Mouse (Mus musculus) heart, postnatal 0 days (tissue): Measurements from ENCODE around the gene Izumo2. TPM values are rescaled to one million over a fixed set of nuclear protein-coding genes. Genes with fewer than 3 reads are reported as not detected.

Source experiments
- ATAC-seq: fragments of 200-750 bp; cut with Nextera tagmentation; 2 replicates; pipeline ENCODE4 v1.8.0; 2017; ENCODE audit warnings: low read depth, moderate number of reproducible peaks, moderate library complexity; ENCODE audit not compliant: insufficient read depth
- DNase-seq: peaks from one replicate; pipeline ENCODE4 v3.0.0-alpha.2; 2016; ENCODE audit warnings: low spot score
- H3K27ac ChIP-seq: fragments of 300-500 bp; sonication (generic); 2 replicates; pipeline ENCODE4 v1.5.1; 2014; ENCODE audit warnings: low read depth, mild to moderate bottlenecking
- H3K27me3 ChIP-seq: fragments of 300-500 bp; sonication (generic); 2 replicates; pipeline ENCODE4 v1.6.1; 2014; ENCODE audit warnings: low read length, mixed read lengths; ENCODE audit not compliant: control insufficient read depth, insufficient read depth
- H3K36me3 ChIP-seq: fragments of 300-500 bp; sonication (generic); replicated peaks from 2 replicates; pipeline ENCODE4 v1.6.1; 2014; ENCODE audit warnings: low read length, mixed read lengths; ENCODE audit not compliant: control insufficient read depth, insufficient read depth
- H3K4me1 ChIP-seq: fragments of 300-500 bp; sonication (generic); 2 replicates; pipeline ENCODE4 v1.6.1; 2014; ENCODE audit warnings: antibody characterized with exemption; ENCODE audit not compliant: control insufficient read depth, insufficient read depth
- H3K4me2 ChIP-seq: fragments of 300-500 bp; sonication (generic); 2 replicates; pipeline ENCODE4 v1.6.1; 2014; ENCODE audit warnings: low read depth, mild to moderate bottlenecking, low read length, moderate library complexity
- H3K4me3 ChIP-seq: fragments of 300-500 bp; sonication (generic); 2 replicates; pipeline ENCODE4 v1.5.1; 2014; ENCODE audit warnings: low read depth, low read length
- H3K9ac ChIP-seq: fragments of 300-500 bp; sonication (generic); replicated peaks from 2 replicates; pipeline ENCODE4 v1.6.1; 2014; ENCODE audit warnings: low read depth, low read length, mixed read lengths
- H3K9me3 ChIP-seq: fragments of 300-500 bp; sonication (generic); replicated peaks from 2 replicates; pipeline ENCODE4 v1.6.1; 2016; ENCODE audit warnings: low read length; ENCODE audit not compliant: control insufficient read depth
- CTCF ChIP-seq: IDR thresholded peaks from 2 replicates; pipeline ENCODE4 v1.5.1; 2016; ENCODE audit warnings: antibody characterized with exemption, control low read depth, low read depth
- EP300 ChIP-seq: IDR thresholded peaks from 2 replicates; pipeline ENCODE4 v1.6.1; 2016; ENCODE audit warnings: antibody characterized with exemption, low read depth
- WGBS: fragments of 180-500 bp; shearing (Covaris S2); extraction: QIAGEN DNeasy Blood & Tissue Kit; methylation state at CpG from one replicate; pipeline ENCODE4 v1.1.7; 2014; 5-methylcytosine and 5-hydroxymethylcytosine counted together
- polyA plus RNA-seq: library from polyadenylated mRNA; unstranded; fragments of >200 nt; fragmentation: Nextera tagmentation; extraction: Ambion mirVana; gene quantifications from 2 replicates; pipeline ENCODE4 v1.2.1, GENCODE M21; 2015
- total RNA-seq: library from RNA; depleted of rRNA; stranded (reverse); fragments of >200 nt; gene quantifications from 2 replicates; pipeline ENCODE4 v1.2.3, GENCODE M21; 2014; ENCODE audit warnings: low replicate concordance

The Izumo2 gene
- total and polyA plus RNA-seq, 2 experiments from 2014 or later, result not detected

DNA sequence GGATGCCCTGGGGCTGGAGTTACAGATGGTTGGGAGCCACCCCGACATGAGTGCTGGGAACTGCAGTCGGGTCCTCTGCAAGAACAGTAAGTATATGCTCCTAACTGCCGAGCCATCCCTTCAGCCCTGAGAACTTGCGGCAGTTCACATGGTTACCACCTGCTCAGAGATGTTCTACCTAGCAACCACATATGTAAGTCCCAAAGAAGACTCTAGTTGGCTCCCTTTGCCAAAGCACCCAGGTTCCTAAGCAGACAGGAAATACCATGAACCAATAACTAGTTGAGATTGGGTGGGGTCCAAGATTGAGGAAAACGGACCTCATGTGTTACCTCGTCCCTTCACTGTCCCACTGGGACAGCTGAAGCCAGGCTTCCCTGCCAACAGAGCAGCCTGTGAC lies 17.8 kb downstream of the Izumo2 start:
- no peaks in the 10 kb centered on the region for H3K36me3 ChIP-seq
- H3K9ac ChIP-seq, result no peak overlapping the region
- no peaks in the 10 kb centered on the region for H3K4me1 ChIP-seq
- no peak for ATAC-seq
- 66% methylated on average over 6 of the region's 6 CpGs for WGBS
- H3K4me3 ChIP-seq, result no peak overlapping the region
- no peak overlapping the region for H3K27ac ChIP-seq
- H3K9me3 ChIP-seq, result no peaks in the 10 kb centered on the region
- DNase-seq, result no peak
- H3K27me3 ChIP-seq, result no peaks in the 10 kb centered on the region
- no peak for TF ChIP-seq EP300
- no peak for TF ChIP-seq CTCF
- H3K4me2 ChIP-seq, result no peak overlapping the region

DNA sequence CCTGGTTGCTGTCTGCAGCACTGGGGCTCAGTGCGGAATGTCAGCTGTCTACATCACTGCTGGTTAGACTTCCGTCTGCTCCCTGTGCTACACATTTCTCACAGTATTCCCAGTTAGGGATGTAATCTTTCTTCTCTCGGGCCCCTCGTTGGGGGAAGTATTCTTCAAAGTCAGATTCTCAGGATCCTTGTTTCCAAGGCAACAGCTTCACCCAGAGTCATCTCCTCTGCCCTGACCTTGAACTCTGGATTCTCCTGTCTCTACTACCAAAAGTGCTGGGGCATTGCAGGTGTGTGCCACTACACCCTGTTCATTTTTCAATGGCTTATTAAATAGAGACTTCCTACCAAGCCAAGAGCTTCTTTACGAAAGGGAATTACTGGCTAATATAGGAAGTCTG lies 18.6 kb downstream of the Izumo2 start:
- TF ChIP-seq EP300, result no peak
- TF ChIP-seq CTCF, result no peak
- Histone ChIP-seq H3K27ac (no peak overlapping the region), H3K36me3 (no peaks in the 10 kb centered on the region), H3K4me2 (no peak overlapping the region), H3K27me3 (no peaks in the 10 kb centered on the region), H3K4me3 (no peak overlapping the region), H3K4me1 (no peaks in the 10 kb centered on the region), H3K9me3 (no peaks in the 10 kb centered on the region), H3K9ac (no peak overlapping the region)
- 52% methylated on average over 5 of the region's 5 CpGs for WGBS
- no peak for ATAC-seq
- DNase-seq, result no peak

DNA sequence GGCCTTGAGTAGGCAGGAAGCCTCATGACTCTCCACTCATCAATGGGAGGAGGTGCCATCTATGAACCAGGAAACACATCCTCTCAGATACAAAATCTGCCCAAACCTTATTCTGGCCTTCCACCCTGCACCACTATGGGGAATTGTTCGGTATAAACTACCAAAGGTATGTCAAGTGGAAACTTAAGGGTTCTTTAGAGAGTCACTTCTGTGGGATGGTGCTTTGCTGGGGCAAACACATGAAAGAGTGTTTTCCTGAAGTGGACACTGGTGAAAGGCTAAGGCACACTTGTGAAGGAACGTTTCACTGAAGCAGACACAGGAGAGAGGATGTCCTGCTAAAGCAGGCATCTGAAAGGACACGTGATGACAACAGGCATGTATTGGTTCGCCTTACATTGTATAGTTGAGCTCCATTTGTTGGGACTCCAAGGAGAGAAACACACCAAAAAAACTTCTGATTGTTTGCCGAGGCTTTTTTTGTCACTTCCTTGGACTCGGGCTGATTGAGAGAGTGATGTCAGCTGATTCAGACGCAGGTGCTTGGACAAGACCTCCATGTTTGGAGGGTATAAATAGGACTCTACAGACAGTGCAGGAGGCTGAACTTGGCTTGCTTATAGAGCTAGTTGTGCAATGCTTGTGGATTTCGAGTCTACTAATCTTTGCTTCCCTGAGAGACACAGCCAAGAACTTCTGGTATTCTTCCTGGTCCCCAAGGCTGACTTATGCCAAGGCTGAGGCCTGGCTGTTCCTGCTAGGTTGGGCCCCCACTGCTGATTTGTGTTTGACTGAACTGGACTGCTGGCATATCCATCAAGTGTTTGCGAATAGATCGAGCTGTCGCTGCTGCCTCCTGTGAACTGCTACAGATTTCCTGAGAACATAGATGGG lies 19.8 kb downstream of the Izumo2 start:
- ATAC-seq (no peak), DNase-seq (no peak)
- Histone ChIP-seq H3K36me3 (no peaks in the 10 kb centered on the region), H3K4me3 (no peak overlapping the region), H3K4me2 (no peak overlapping the region), H3K9me3 (no peaks in the 10 kb centered on the region), H3K27me3 (no peaks in the 10 kb centered on the region), H3K9ac (no peak overlapping the region), H3K4me1 (no peaks in the 10 kb centered on the region), H3K27ac (no peak overlapping the region)
- TF ChIP-seq EP300 (no peak), CTCF (no peak)
- 72% methylated on average over 11 of the region's 11 CpGs for WGBS

- no peaks in the 10 kb centered on the region for H3K36me3 ChIP-seq
- H3K4me2 ChIP-seq, result no peak overlapping the region
- no peak overlapping the region for H3K27ac ChIP-seq
- H3K4me3 ChIP-seq, result no peak overlapping the region
- ATAC-seq, result no peak
- H3K9ac ChIP-seq, result no peak overlapping the region
- H3K9me3 ChIP-seq, result no peaks in the 10 kb centered on the region
- WGBS, result 76% methylated on average over 9 of the region's 9 CpGs
- no peaks in the 10 kb centered on the region for H3K4me1 ChIP-seq
- DNase-seq, result no peak
- TF ChIP-seq EP300 (no peak), CTCF (no peak)
- no peaks in the 10 kb centered on the region for H3K27me3 ChIP-seq
Observed at GRCm38 (mm10) chr7:44733723-44734122, 25.2 kb downstream of the Izumo2 start.

GRCm38 (mm10) chr7:44741361-44741760 lies 32.8 kb downstream of the Izumo2 start:
- Histone ChIP-seq H3K4me1 (no peaks in the 10 kb centered on the region), H3K4me3 (no peak overlapping the region), H3K4me2 (no peak overlapping the region), H3K27me3 (no peaks in the 10 kb centered on the region), H3K9me3 (no peaks in the 10 kb centered on the region), H3K9ac (no peak overlapping the region), H3K27ac (no peak overlapping the region), H3K36me3 (no peaks in the 10 kb centered on the region)
- 74% methylated on average over 8 of the region's 8 CpGs for WGBS
- no peak for ATAC-seq
- TF ChIP-seq EP300, result no peak
- TF ChIP-seq CTCF, result no peak
- DNase-seq, result no peak

DNA sequence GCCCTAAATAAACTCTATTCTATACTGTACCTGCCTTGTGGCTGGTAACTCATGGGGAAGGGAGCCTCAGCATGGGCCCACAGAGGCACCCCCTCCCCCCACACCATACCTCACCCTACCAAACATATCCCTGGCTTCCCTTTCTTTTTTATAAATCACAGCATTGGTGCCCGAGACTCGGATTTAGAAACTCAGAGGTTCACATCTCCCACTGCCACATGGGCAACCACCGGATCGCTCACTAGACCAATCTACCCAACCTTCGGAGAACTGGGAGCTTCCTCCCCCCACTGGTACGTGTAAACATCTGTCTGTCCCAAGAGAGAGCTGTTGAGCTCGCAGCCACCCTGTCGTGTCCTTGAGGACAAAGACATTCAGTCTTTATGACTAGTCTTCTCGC lies 35.7 kb downstream of the Izumo2 start:
- Histone ChIP-seq H3K36me3 (no peaks in the 10 kb centered on the region), H3K4me1 (peaks cover 12% of the 10 kb centered on the region), H3K4me3 (no peak overlapping the region), H3K27ac (no peak overlapping the region), H3K4me2 (no peak overlapping the region), H3K27me3 (no peaks in the 10 kb centered on the region), H3K9me3 (no peaks in the 10 kb centered on the region), H3K9ac (no peak overlapping the region)
- 51% methylated on average over 9 of the region's 9 CpGs for WGBS
- TF ChIP-seq EP300, result no peak
- TF ChIP-seq CTCF, result no peak
- ATAC-seq (no peak), DNase-seq (no peak)
